Mouse (Mus musculus) forebrain, embryonic 15.5 days (tissue): Measurements from ENCODE around the gene Tmem163. TPM values are rescaled to one million over a fixed set of nuclear protein-coding genes. Genes with fewer than 3 reads are reported as not detected.

Experiments
- ATAC-seq: fragments of 200-750 bp; cut with Nextera tagmentation; replicated peaks from 2 replicates; pipeline ENCODE4 v1.8.0; 2017; ENCODE audit warnings: mild to moderate bottlenecking, moderate TSS enrichment, moderate library complexity
- H3K27ac ChIP-seq: fragments of 300-500 bp; sonication (generic); replicated peaks from 2 replicates; pipeline ENCODE4 v1.5.1; 2015; ENCODE audit warnings: mild to moderate bottlenecking, inconsistent platforms
- H3K27me3 ChIP-seq: fragments of 300-500 bp; sonication (generic); 2 replicates; pipeline ENCODE4 v1.6.1; 2015; ENCODE audit warnings: inconsistent platforms
- H3K36me3 ChIP-seq: fragments of 300-500 bp; sonication (generic); 2 replicates; pipeline ENCODE4 v1.6.1; 2015; ENCODE audit warnings: mild to moderate bottlenecking, inconsistent platforms
- H3K4me1 ChIP-seq: fragments of 300-500 bp; sonication (generic); 2 replicates; pipeline ENCODE4 v1.6.1; 2015; ENCODE audit warnings: inconsistent platforms
- H3K4me2 ChIP-seq: fragments of 300-500 bp; sonication (generic); replicated peaks from 2 replicates; pipeline ENCODE4 v1.6.1; 2015; ENCODE audit warnings: mild to moderate bottlenecking, inconsistent platforms
- H3K4me3 ChIP-seq: fragments of 300-500 bp; sonication (generic); 2 replicates; pipeline ENCODE4 v1.5.1; 2015; ENCODE audit warnings: mild to moderate bottlenecking, inconsistent platforms
- H3K9ac ChIP-seq: fragments of 300-500 bp; sonication (generic); replicated peaks from 2 replicates; pipeline ENCODE4 v1.6.1; 2015; ENCODE audit warnings: mild to moderate bottlenecking, inconsistent platforms
- H3K9me3 ChIP-seq: fragments of 300-500 bp; sonication (generic); 2 replicates; pipeline ENCODE4 v1.6.1; 2016; ENCODE audit warnings: inconsistent platforms
- WGBS: fragments of 180-500 bp; shearing (Covaris S2); methylation state at CpG from one replicate; pipeline ENCODE4 v1.1.7; 2015; ENCODE audit warnings: mixed read lengths; 5-methylcytosine and 5-hydroxymethylcytosine counted together
- polyA plus RNA-seq: library from polyadenylated mRNA; unstranded; fragments of >200 nt; fragmentation: Nextera tagmentation; extraction: Ambion mirVana; gene quantifications from 2 replicates; pipeline ENCODE4 v1.2.1, GENCODE M21; 2015

Tmem163 gene
- polyA plus RNA-seq, 1 experiment from 2014 or later = 18.8 TPM

DNA sequence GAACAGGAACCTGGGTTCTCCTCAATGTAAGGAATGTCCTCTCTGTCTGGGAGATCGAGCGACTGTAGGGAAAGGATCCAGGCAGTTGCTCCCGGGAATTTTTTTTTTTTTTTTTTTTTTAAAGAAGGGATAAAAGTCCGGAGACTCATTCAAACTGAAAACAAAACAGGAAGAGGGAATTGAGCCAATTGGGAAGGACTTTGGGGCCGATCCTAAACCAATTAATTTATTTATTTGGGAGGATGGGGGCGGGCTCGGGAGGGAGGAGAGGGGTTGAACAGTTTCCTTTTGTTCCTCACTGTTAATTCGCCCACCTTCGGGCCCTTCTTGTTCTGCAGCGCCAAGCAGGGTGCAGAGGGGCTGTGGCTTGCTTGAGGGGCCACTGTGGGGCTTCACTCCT, 196.4 kb downstream of the Tmem163 start:
- Histone ChIP-seq H3K9ac (no peak overlapping the region), H3K27me3 (no peaks in the 10 kb centered on the region), H3K4me2 (no peak overlapping the region), H3K9me3 (no peaks in the 10 kb centered on the region), H3K4me1 (peaks cover 5% of the 10 kb centered on the region; the same call in 1 of the 2 replicates), H3K36me3 (no peaks in the 10 kb centered on the region; the same call in 1 of the 2 replicates), H3K4me3 (no peak overlapping the region), H3K27ac (no peak overlapping the region)
- 32% methylated on average over 10 of the region's 10 CpGs for WGBS
- ATAC-seq = peak; percentile 34; the same call in 1 of the 2 replicates

DNA sequence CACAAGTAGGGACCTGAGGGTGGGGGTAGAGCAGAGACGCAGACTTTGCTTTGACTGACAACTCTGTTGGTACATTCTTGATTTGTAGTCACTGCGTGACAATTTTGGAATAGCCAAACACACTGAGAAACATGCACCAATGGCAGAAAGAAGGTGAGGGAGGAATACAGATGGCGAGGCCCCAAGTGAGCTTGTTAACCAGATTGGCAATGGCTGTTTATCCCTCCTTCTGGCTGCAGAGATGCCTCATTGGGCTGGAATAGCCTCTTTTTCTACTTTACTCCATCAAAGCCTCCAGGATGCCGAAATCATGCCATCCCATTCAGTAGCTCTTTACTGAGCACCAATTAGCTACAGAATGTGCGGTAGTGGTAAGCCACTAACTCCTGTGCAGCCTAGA, 203.6 kb downstream of the Tmem163 start:
- H3K27me3 ChIP-seq = no peaks in the 10 kb centered on the region
- peaks cover 6% of the 10 kb centered on the region; the same call in 1 of the 2 replicates for H3K36me3 ChIP-seq
- no peak overlapping the region for H3K9ac ChIP-seq
- no peaks in the 10 kb centered on the region for H3K9me3 ChIP-seq
- H3K4me2 ChIP-seq = no peak overlapping the region
- no peak overlapping the region for H3K4me3 ChIP-seq
- peaks cover 4% of the 10 kb centered on the region; the same call in 1 of the 2 replicates for H3K4me1 ChIP-seq
- 75% methylated on average over 5 of the region's 5 CpGs for WGBS
- peak; percentile 30; the same call in 1 of the 2 replicates for ATAC-seq
- H3K27ac ChIP-seq = no peak overlapping the region; the same call in 1 of the 2 replicates

DNA sequence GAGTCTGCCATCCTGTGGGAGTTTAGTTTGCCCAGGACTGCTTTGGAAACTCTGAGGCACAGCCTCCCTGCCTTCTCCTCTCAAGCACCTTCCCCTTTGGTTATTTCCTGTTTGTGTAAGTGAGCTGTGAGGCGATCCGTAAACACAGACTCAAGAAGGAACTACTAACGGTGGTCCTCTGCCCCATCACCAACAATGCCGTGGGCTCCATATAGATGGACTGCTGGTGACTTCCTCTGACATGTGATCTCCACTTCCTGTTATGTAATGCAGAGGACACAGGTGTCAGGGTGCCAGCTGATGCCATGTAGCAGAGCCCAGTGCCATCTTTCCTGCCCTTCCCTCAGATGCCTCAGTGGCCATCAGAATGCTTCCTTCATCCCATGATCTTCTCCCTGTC, 209.2 kb downstream of the Tmem163 start:
- Histone ChIP-seq H3K4me1 (no peaks in the 10 kb centered on the region), H3K27me3 (no peaks in the 10 kb centered on the region), H3K4me3 (no peak overlapping the region), H3K9me3 (no peaks in the 10 kb centered on the region), H3K36me3 (peaks cover 6% of the 10 kb centered on the region; the same call in 1 of the 2 replicates), H3K4me2 (no peak overlapping the region), H3K9ac (no peak overlapping the region), H3K27ac (no peak overlapping the region)
- ATAC-seq = no peak
- WGBS = 90% methylated on average over 4 of the region's 4 CpGs

- 96% methylated on average over 5 of the region's 5 CpGs for WGBS
- H3K4me3 ChIP-seq = no peak overlapping the region
- ATAC-seq = no peak
- H3K4me2 ChIP-seq = no peak overlapping the region
- H3K27me3 ChIP-seq = no peaks in the 10 kb centered on the region
- H3K9ac ChIP-seq = no peak overlapping the region
- H3K4me1 ChIP-seq = no peaks in the 10 kb centered on the region
- H3K9me3 ChIP-seq = no peaks in the 10 kb centered on the region
- peaks cover 8% of the 10 kb centered on the region; the same call in 1 of the 2 replicates for H3K36me3 ChIP-seq
- H3K27ac ChIP-seq = no peak overlapping the region
Observed at GRCm38 (mm10) chr1:127467238-127467637, 212.1 kb downstream of the Tmem163 start.

- Histone ChIP-seq H3K27me3 (no peaks in the 10 kb centered on the region), H3K4me3 (no peak overlapping the region), H3K9ac (no peak overlapping the region), H3K4me2 (no peak overlapping the region), H3K27ac (0 out of 2 replicates have a peak overlapping the region, but pooled peaks have one; percentile 8), H3K9me3 (no peaks in the 10 kb centered on the region), H3K4me1 (no peaks in the 10 kb centered on the region), H3K36me3 (peaks cover 5% of the 10 kb centered on the region; the same call in 1 of the 2 replicates)
- ATAC-seq = no peak
- WGBS = 58% methylated on average over 6 of the region's 6 CpGs
Observed at GRCm38 (mm10) chr1:127465292-127465691, 214.1 kb downstream of the Tmem163 start.

DNA sequence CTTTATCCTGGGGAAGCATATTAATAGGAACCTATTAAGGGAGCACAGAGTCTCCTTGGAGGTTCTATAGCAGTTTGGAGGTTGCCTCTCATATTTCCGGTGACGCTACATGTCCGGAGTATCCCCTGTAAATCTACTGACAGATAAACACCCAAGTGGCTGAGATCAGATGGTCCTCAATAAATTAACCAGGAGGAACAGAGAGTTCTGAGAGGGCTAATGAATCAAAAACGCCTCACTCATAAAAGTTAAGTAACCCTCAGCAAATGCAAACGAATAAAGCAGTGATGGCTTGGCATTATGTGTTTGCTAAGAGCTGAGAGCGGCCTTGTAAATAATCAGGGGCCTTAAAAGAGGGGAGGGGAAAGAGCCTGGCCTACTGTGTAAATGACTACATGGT, 215.3 kb downstream of the Tmem163 start:
- WGBS = 74% methylated on average over 6 of the region's 6 CpGs
- Histone ChIP-seq H3K4me1 (no peaks in the 10 kb centered on the region), H3K4me3 (no peak overlapping the region), H3K9ac (no peak overlapping the region), H3K27me3 (no peaks in the 10 kb centered on the region), H3K36me3 (peaks cover 5% of the 10 kb centered on the region; the same call in 1 of the 2 replicates), H3K4me2 (no peak overlapping the region), H3K9me3 (no peaks in the 10 kb centered on the region), H3K27ac (no peak overlapping the region)
- ATAC-seq = no peak

- Histone ChIP-seq H3K9ac (no peak overlapping the region), H3K4me3 (no peak overlapping the region), H3K27ac (no peak overlapping the region), H3K4me1 (peaks cover 8% of the 10 kb centered on the region), H3K4me2 (no peak overlapping the region), H3K9me3 (no peaks in the 10 kb centered on the region), H3K27me3 (no peaks in the 10 kb centered on the region), H3K36me3 (peaks cover 5% of the 10 kb centered on the region; the same call in 1 of the 2 replicates)
- ATAC-seq = no peak
- 87% methylated on average over 9 of the region's 9 CpGs for WGBS
Observed at GRCm38 (mm10) chr1:127461017-127461416, 218.3 kb downstream of the Tmem163 start.

DNA sequence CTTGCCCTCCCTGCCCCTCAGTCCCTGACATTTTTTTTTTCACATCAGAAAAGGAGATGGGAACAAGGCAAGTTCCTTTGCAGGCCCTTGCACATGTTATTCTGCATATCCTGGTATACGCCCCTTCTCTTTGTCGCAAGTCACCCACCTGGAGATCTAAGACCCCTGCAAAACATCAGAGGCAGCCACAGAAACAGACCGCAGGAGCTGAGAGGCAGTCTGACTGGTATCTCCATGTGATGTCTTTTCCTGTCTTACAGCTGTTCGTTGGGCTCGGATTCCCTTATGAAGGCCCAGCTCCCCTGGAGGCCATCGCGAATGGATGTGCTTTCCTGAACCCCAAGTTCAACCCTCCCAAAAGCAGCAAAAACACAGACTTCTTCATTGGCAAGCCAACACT, 219.8 kb downstream of the Tmem163 start:
- no peak overlapping the region for H3K4me2 ChIP-seq
- no peak overlapping the region for H3K9ac ChIP-seq
- H3K27ac ChIP-seq = no peak overlapping the region
- H3K9me3 ChIP-seq = no peaks in the 10 kb centered on the region
- H3K27me3 ChIP-seq = no peaks in the 10 kb centered on the region
- peaks cover 12% of the 10 kb centered on the region for H3K4me1 ChIP-seq
- 86% methylated on average over 7 of the region's 7 CpGs for WGBS
- peaks cover 5% of the 10 kb centered on the region; the same call in 1 of the 2 replicates for H3K36me3 ChIP-seq
- no peak overlapping the region for H3K4me3 ChIP-seq
- ATAC-seq = no peak

DNA sequence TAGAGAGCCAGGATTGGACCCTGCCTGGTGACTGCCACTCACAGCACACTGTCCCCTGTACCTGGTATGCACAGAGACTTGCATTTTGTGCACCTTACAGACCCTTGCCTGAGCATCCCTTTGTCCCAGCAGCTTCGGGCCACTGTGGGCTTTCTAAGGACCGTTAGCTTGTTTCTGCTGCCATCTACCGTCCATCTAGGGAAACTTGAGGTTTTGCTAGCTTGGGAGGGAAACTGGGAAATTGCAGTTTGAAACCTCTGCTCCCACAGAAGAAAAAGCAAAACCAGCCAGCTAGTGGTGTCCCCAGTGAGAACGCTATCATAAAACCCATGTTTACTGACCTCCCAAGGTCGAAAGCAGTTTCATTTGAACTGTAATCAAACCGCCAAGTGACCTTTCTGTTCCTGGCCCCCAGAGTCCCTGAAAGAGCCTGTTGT, 220.3 kb downstream of the Tmem163 start:
- 13% methylated on average over 6 of the region's 6 CpGs for WGBS
- peak; percentile 88 for ATAC-seq

DNA sequence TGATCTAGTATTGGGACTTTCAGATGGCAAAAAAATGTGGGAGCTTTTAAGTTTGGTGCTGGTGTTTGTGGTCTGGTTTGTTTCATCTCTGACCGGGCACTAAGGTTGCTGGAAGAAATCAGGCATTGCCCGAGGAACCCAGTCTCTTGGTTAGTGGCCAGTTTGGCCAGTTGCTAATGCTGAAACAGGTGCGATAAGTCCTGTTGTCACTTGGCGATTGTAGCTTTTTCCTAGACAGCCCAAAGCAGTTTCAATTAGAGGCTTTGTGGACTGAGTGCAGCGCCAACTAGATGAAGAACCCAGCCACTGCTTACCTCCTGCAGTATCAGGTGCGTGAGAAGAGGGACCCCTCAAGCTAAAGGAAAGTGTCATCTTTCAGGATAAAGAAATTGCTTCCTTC, 226.0 kb downstream of the Tmem163 start:
- ATAC-seq = no peak
- Histone ChIP-seq H3K27ac (no peak overlapping the region), H3K36me3 (peaks cover 13% of the 10 kb centered on the region), H3K9me3 (no peaks in the 10 kb centered on the region), H3K9ac (no peak overlapping the region), H3K4me3 (no peak overlapping the region), H3K27me3 (no peaks in the 10 kb centered on the region), H3K4me1 (peaks cover 6% of the 10 kb centered on the region), H3K4me2 (no peak overlapping the region)
- WGBS = 94% methylated on average over 6 of the region's 6 CpGs

More for the DNA sequence above, 220.3 kb downstream of the Tmem163 start:
- H3K36me3 ChIP-seq = peaks cover 5% of the 10 kb centered on the region; the same call in 1 of the 2 replicates
- H3K4me3 ChIP-seq = no peak overlapping the region
- no peaks in the 10 kb centered on the region for H3K27me3 ChIP-seq
- H3K9ac ChIP-seq = no peak overlapping the region
- H3K4me1 ChIP-seq = peaks cover 12% of the 10 kb centered on the region
- peak overlapping the region; percentile 36; the same call in 1 of the 2 replicates for H3K27ac ChIP-seq
- H3K9me3 ChIP-seq = no peaks in the 10 kb centered on the region
- no peak overlapping the region for H3K4me2 ChIP-seq

- peaks cover 9% of the 10 kb centered on the region for H3K4me1 ChIP-seq
- ATAC-seq = no peak
- WGBS = 62% methylated on average over 5 of the region's 5 CpGs
Observed at GRCm38 (mm10) chr1:127444836-127445485, 234.4 kb downstream of the Tmem163 start.

DNA sequence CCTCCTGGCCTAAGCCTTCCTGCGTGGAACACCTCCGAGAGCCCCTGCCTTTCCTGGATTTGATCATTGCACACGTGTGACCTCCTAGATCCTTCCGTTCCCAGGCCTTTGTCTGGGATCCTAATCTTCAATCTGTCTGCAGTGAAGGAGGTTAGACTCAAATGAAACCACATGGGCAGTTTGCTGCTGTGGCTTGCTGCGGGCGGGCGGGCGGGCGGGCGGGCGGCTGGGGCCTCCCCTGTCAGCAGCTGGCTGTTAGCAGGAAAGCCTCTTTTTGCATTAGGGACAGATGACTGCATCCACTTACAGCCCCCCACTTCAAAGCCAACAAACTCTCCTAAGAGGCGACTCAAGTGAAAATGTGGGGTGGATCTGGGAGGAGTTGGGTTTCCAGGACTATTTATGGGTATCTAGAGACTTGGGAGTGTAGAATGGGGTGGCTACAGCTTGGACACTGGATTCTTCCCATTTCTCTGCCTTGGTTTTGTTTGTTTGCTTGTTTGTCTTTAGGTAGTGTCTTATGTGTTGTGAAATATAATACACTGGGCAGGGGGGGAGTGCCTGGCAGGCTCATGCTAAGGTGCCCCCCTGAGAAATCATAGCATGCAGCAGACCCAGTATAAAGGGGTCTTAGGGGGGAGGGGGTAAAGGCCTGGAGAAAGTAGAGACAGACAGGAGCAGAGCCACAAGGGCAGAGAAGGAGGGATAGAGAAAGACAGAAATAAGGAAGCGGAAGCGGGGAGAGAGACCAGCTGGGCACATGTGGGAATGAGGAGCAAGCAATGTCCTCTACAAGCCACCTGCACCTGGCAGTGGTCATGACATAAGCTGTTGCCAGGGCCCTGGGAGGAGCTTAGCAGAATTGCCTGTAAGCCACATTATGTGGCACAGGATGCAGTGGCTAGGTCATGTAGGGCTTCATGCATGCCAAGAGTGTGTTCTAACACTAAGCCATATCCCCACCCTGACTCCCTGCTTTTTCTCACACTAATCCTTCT, 236.2 kb downstream of the Tmem163 start:
- H3K9me3 ChIP-seq = no peaks in the 10 kb centered on the region
- WGBS = 24% methylated on average over 14 of the region's 14 CpGs
- no peak overlapping the region for H3K4me3 ChIP-seq
- H3K4me1 ChIP-seq = peaks cover 9% of the 10 kb centered on the region
- no peak overlapping the region for H3K27ac ChIP-seq
- H3K4me2 ChIP-seq = no peak overlapping the region
- H3K27me3 ChIP-seq = no peaks in the 10 kb centered on the region
- no peak overlapping the region for H3K9ac ChIP-seq
- ATAC-seq = peak; percentile 44; the same call in 1 of the 2 replicates
- peaks cover 7% of the 10 kb centered on the region for H3K36me3 ChIP-seq

More at GRCm38 (mm10) chr1:127444836-127445485, 234.4 kb downstream of the Tmem163 start:
- Histone ChIP-seq H3K9me3 (no peaks in the 10 kb centered on the region), H3K27ac (no peak overlapping the region), H3K4me2 (no peak overlapping the region), H3K27me3 (no peaks in the 10 kb centered on the region), H3K36me3 (peaks cover 13% of the 10 kb centered on the region), H3K9ac (no peak overlapping the region), H3K4me3 (no peak overlapping the region)
